Mouse (Mus musculus) skeletal muscle tissue, postnatal 0 days (tissue): ENCODE results near the gene Ccdc180. TPM values are rescaled to one million over a fixed set of nuclear protein-coding genes. Genes with fewer than 3 reads are reported as not detected.

ENCODE experiments used
- polyA plus RNA-seq: library from polyadenylated mRNA; unstranded; fragments of >200 nt; fragmentation: Nextera tagmentation; extraction: Ambion mirVana; gene quantifications from 2 replicates; pipeline ENCODE4 v1.2.1, GENCODE M21; 2015

Gene Ccdc180
- polyA plus RNA-seq = 0.07 TPM in 1 of 2 replicates, not detected in the other

GRCm38 (mm10) chr4:45890066-45890761, at the start of gene Ccdc180:
Gene Ccdc180 (plus strand): TSS chr4:45890303.

GRCm38 (mm10) chr4:45848109-45848824, 41.8 kb upstream of the Ccdc180 start, which contains the start of gene Stra6l:
Gene Stra6l (plus strand): TSS chr4:45848664.

GRCm38 (mm10) chr4:45964771-45965439, 74.8 kb downstream of the Ccdc180 start, which contains the start of gene Tdrd7:
Gene Tdrd7 (plus strand): TSS chr4:45965334.

Other genes starting within 250 kb of the Ccdc180 start
- gene Aldh1b1, start 91.3 kb upstream of the Ccdc180 start, polyA plus RNA-seq = 1.8 and 3.2 TPM in 2 replicates
- gene Igfbpl1, start 63.4 kb upstream of the Ccdc180 start, polyA plus RNA-seq = not detected in 2 replicates
- gene Stra6l, start 41.6 kb upstream of the Ccdc180 start, polyA plus RNA-seq = 0.05 and 0.06 TPM in 2 replicates
- 15.3 and 16.9 TPM in 2 replicates for gene Tdrd7, start 75.0 kb downstream of the Ccdc180 start, polyA plus RNA-seq
- 204 and 208 TPM in 2 replicates for gene Tmod1, start 148.6 kb downstream of the Ccdc180 start, polyA plus RNA-seq
- gene Ncbp1, start 248.3 kb downstream of the Ccdc180 start, polyA plus RNA-seq = 20.8 and 21.6 TPM in 2 replicates
- 14.1 and 14.6 TPM in 2 replicates for gene Tstd2, start 248.4 kb downstream of the Ccdc180 start, polyA plus RNA-seq